Mouse (Mus musculus) neutrophil, adult 59 days (primary cell): ENCODE results near the gene Traf5. TPM values are rescaled to one million over a fixed set of nuclear protein-coding genes. Genes with fewer than 3 reads are reported as not detected.

Experiments
- total RNA-seq, 2 experiments: library from RNA; stranded (reverse); gene quantifications; 1 replicate in 1 of 2; 2 replicates in 1 of 2; pipeline ENCODE4 v1.2.4; 2023

Gene Traf5
- total RNA-seq, result 10 to 100 TPM; 10.2 to 18.2 TPM

GRCm38 (mm10) chr1:192091806-192092772, at the start of gene Traf5:
Gene Traf5 (minus strand): TSS chr1:192092559.

GRCm38 (mm10) chr1:192137926-192138910, 45.9 kb upstream of the Traf5 start, which contains the start of gene Rcor3:
Gene Rcor3 (minus strand): TSS chr1:192138062.

DNA sequence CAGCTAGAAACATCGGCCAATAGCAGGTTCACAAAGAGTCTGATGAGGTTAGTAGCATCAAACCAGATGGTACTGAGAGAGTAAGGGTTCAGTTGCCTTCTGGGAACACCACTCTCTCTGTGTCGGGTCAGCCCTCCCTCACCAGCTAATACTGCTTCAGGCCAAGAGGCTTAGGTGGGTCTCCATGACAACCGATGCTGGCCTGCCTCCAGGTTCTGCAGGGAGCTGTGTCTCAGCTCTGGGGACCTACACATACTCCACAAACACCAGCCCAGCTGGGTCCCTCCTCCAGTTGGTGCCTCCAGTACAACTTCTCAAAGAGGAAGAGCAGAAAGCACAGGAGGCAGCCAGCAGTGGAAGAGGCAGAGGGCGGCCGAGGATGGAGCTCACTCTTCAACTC, 115.2 kb downstream of the Traf5 start, which contains the start of gene Rd3:
Gene Rd3 (plus strand): TSS at position 184 of the 400 bp plus-strand sequence.

Other genes starting within 250 kb of the Traf5 start
- gene Slc30a1, start 185.8 kb downstream of the Traf5 start, total RNA-seq, result 10 to 100 TPM in 1 of 2 experiments, 1 to 10 TPM in 1; 8.6 to 10.7 TPM
- gene Rd3, start 115.2 kb downstream of the Traf5 start, total RNA-seq, result under 1 TPM; 0.75 to 0.95 TPM
- gene Rcor3, start 45.5 kb upstream of the Traf5 start, total RNA-seq, result 10 to 100 TPM; 16.4 to 18.1 TPM
- not detected for gene Kcnh1, start 98.2 kb upstream of the Traf5 start, total RNA-seq